Mouse (Mus musculus) cerebellum, adult 2 months (tissue): ENCODE data around the gene Tmc1.

Experiments
- CTCF ChIP-seq: fragments of 200-500 bp; IDR thresholded peaks from 2 replicates; pipeline ENCODE4 v1.5.1; 2011; ENCODE audit warnings: low read depth, mild to moderate bottlenecking, control low read depth, low read length, moderate library complexity, borderline replicate concordance; ENCODE audit not compliant: insufficient read depth
- POLR2A ChIP-seq: fragments of 200-500 bp; IDR thresholded peaks from 2 replicates; pipeline ENCODE4 v1.6.1; 2011; ENCODE audit warnings: low read length, control low read depth, borderline replicate concordance; ENCODE audit not compliant: insufficient read depth

- TF ChIP-seq CTCF (no peak), POLR2A (no peak)
Observed at GRCm38 (mm10) chr19:20799460-20799859, 154.5 kb downstream of the Tmc1 start.
